Mouse (Mus musculus) spleen, adult 2 months (tissue): ENCODE measurements around the gene Mre11a.

Source experiments
- CTCF ChIP-seq: fragments of 200-500 bp; IDR thresholded peaks from 2 replicates; pipeline ENCODE4 v1.5.1; 2011; ENCODE audit warnings: mild to moderate bottlenecking, inconsistent platforms; ENCODE audit not compliant: insufficient read depth, insufficient read length, insufficient replicate concordance; ENCODE audit errors: extremely low read depth
- POLR2A ChIP-seq: fragments of 200-500 bp; IDR thresholded peaks from 2 replicates; pipeline ENCODE4 v1.6.1; 2011; ENCODE audit warnings: low read depth, low read length, inconsistent platforms

DNA sequence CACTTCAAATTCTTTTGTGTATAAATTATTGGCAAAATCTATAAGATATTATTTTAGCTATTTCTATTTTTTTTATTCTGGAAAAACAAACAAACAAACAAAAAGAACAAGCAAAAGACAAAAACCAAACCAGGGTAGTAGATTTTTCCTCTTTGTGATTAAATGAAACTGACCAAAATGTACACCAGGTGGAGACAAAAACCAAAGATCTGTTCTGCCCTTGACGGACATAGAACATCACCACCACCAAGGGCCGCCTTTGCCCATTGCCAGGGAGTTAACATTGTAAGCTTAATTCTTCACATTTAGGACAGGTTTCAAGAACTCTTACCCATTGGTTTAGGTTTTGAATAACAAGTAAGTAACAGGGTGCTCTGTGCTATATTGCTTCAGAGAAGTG is 10.6 kb upstream of the Mre11a start:
- no peak for TF ChIP-seq POLR2A
- TF ChIP-seq CTCF: no peak
